Mouse (Mus musculus): ENCODE measurements around the gene Stt3a. TPM values are rescaled to one million over a fixed set of nuclear protein-coding genes. Genes with fewer than 3 reads are reported as not detected.

Gene Stt3a
- polyA plus RNA-seq (2015; fragmentation: Nextera tagmentation; extraction: Ambion mirVana): 184 and 224 TPM in 2 replicates

DNA sequence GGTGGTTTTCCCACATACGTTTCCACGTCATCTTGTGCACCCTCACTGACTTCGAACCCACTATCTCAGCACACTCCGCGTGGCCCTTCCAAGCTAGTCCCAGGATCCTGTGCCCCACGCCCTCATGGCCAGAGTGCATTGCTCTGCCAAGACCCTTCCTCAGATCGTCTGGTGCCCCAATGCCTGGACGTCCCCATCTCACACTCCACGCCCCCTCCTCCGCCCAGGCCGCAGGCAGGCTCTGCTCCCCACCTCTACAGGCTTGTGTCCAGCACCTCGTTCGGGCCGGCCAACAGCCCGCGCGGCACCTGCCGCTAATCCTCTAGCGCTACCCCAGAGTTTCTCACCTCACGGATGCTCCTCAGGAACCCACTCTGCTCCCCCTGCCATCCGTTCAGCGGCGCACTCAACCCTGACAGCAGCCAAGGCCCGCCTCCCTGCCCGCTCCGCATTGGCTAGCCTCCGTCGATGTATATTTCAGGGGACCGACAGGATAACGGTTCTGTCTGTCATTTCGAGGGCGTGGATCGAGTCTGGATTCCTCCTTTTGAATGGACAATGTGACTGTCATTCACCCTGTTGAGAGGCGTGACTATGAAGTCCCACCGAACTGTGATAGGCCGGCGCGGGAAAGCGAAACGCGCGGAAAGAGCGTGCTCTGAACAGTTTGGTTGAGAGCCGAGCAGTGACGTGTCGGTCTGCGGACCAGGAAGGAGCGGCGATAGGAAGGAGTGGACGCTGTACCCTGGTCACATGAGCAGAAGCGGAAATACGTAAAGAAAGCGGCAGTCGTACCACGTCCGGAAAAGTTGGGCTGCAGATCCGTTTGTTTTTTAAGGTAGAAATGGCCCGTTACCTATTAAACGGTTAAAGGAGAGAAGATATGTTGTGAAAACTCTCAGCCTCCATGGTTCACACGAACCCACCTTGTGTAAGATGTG, at the start of gene Stt3a:
Gene Stt3a (minus strand): TSS at position 477 of the 941 bp plus-strand sequence.
- Histone ChIP-seq H3K27me3 (ENCODE audit: insufficient read depth, low read length) (no peaks in the 10 kb centered on the region), H3K36me3 (ENCODE audit: insufficient read depth, low read length) (0 out of 2 replicates have a peak, but pooled peaks cover 6% of the 10 kb centered on the region), H3K4me2 (ENCODE audit: low read length) (peak within 1 kb of the TSS; percentile 87), H3K4me1 (replicated peaks; ENCODE audit: insufficient read depth, low read length) (peaks cover 6% of the 10 kb centered on the region; the same call in 1 of the 2 replicates), H3K27ac (peak within 1 kb of the TSS; percentile 97), H3K9ac (ENCODE audit: low read depth, low read length) (peak within 1 kb of the TSS; percentile 91), H3K9me3 (replicated peaks; ENCODE audit: low read length) (no peaks in the 10 kb centered on the region), H3K4me3 (replicated peaks; ENCODE audit: low read depth, low read length) (peak within 1 kb of the TSS; percentile 98)
- DNase-seq (ENCODE audit: low spot score) (peak; percentile 100), ATAC-seq (replicated peaks; ENCODE audit: low FRiP score, low read depth) (peak; percentile 100)
- WGBS: under 1% methylated on average over 58 of the region's 60 CpGs
- no peak for TF ChIP-seq CTCF (IDR thresholded peaks at IDR 0.05; ENCODE audit: low read depth)

DNA sequence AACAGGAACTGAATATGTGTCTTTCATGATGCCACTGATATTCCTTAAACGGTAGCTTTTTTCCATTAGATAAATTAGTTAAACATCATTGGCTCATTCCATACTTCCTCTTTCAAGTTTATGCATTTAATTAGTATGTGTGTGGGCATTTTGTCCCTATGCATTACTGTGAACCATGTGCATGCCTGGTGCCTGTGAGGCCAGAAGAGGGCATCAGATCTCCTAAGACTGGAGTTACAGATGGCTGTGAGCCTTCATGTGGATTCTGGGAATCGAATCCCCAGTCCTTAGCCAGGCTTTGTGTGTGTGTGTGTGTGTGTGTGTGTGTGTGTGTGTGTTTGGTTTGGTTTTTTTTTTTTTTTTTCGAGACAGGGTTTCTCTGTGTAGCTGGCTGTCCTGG, 47.0 kb upstream of the Stt3a start:
- H3K4me3 ChIP-seq (replicated peaks; ENCODE audit: low read depth, low read length): no peak overlapping the region
- DNase-seq (ENCODE audit: low spot score) (no peak), ATAC-seq (replicated peaks; ENCODE audit: low FRiP score, low read depth) (no peak)
- no peaks in the 10 kb centered on the region for H3K4me1 ChIP-seq (replicated peaks; ENCODE audit: insufficient read depth, low read length)
- H3K27me3 ChIP-seq (ENCODE audit: insufficient read depth, low read length): no peaks in the 10 kb centered on the region
- H3K9me3 ChIP-seq (replicated peaks; ENCODE audit: low read length): no peaks in the 10 kb centered on the region
- H3K36me3 ChIP-seq (ENCODE audit: insufficient read depth, low read length): no peaks in the 10 kb centered on the region
- TF ChIP-seq CTCF (IDR thresholded peaks at IDR 0.05; ENCODE audit: low read depth): peak; percentile 26; the same call in 1 of the 2 replicates
- no peak overlapping the region for H3K9ac ChIP-seq (ENCODE audit: low read depth, low read length)
- H3K4me2 ChIP-seq (ENCODE audit: low read length): no peak overlapping the region
- H3K27ac ChIP-seq: no peak overlapping the region
- WGBS: 81% methylated on average over 3 of the region's 3 CpGs

DNA sequence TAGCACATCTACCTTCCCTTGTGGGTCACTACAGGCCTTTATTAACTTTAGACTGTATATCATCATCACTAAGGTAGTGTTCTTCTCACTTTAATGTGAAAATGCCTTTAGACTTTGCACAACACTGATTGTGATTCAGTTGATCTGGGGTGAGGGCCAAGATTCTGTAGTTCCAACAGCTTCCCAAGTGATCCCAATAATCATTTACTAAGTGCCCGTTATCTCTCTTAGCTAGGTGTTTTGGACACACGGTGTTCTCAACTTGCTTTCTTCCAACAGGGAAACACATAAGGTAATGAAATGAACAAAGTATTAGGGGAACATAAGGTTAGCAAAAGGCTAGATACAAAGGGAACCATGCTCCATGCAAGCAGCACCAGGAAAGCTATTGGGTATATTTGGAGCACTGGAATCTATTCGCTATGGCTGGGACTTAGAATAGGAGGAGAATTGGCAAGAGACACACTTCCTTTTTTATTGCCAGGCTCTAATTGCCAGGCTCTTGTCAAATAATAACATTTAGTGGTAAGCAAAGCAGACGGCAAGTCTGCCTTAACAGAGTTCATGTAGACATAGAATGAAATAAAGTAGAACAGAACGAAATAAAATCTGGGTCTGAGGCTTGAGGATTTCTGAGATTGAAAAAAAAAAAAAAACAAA, 40.8 kb upstream of the Stt3a start:
- Histone ChIP-seq H3K36me3 (ENCODE audit: insufficient read depth, low read length) (no peaks in the 10 kb centered on the region), H3K4me3 (replicated peaks; ENCODE audit: low read depth, low read length) (no peak overlapping the region), H3K27ac (no peak overlapping the region), H3K4me2 (ENCODE audit: low read length) (no peak overlapping the region), H3K9ac (ENCODE audit: low read depth, low read length) (no peak overlapping the region), H3K27me3 (ENCODE audit: insufficient read depth, low read length) (no peaks in the 10 kb centered on the region), H3K9me3 (replicated peaks; ENCODE audit: low read length) (no peaks in the 10 kb centered on the region), H3K4me1 (replicated peaks; ENCODE audit: insufficient read depth, low read length) (0 out of 2 replicates have a peak, but pooled peaks cover 5% of the 10 kb centered on the region)
- 75% methylated on average over 5 of the region's 5 CpGs for WGBS
- ATAC-seq (replicated peaks; ENCODE audit: low FRiP score, low read depth): no peak
- TF ChIP-seq CTCF (IDR thresholded peaks at IDR 0.05; ENCODE audit: low read depth): no peak
- no peak for DNase-seq (ENCODE audit: low spot score)

DNA sequence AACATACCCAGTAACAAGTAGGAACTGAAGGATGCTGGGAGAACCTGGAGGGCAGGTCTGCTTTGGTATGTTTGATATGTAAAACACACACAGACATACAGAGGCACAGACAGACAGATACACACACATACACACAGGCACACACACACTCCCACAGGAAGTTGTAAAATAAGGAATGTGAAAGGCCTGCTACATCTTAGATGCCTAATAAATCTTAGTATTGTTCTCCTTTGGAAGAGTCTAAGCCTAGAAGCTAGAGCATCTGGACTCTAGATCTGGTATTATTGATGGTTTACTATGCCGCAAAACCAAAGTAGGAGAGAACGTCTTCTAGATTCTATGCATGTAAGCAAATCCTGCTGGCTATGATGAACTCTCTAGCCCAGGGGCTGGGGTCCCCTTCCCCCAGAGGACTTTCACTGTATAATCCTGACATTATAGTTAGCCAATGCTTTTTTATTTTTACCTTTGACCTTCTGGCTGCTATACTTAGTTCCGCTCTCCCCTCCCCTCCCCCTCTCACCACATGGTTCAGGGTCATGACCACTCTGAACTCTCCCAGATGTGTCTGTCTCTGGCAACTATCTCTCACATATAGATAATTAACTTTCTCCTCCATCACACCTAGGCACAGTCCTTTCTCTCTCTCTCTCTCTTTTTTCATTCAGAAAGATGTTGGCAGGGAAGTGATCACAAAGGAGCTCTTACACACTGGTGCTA, 37.9 kb upstream of the Stt3a start:
- no peak overlapping the region for H3K9ac ChIP-seq (ENCODE audit: low read depth, low read length)
- H3K9me3 ChIP-seq (replicated peaks; ENCODE audit: low read length): no peaks in the 10 kb centered on the region
- WGBS: 50% methylated on average over 3 of the region's 3 CpGs
- DNase-seq (ENCODE audit: low spot score) (peak; percentile 76), ATAC-seq (replicated peaks; ENCODE audit: low FRiP score, low read depth) (peak; percentile 59; the same call in 1 of the 2 replicates)
- H3K4me3 ChIP-seq (replicated peaks; ENCODE audit: low read depth, low read length): no peak overlapping the region
- TF ChIP-seq CTCF (IDR thresholded peaks at IDR 0.05; ENCODE audit: low read depth): no peak
- no peaks in the 10 kb centered on the region for H3K36me3 ChIP-seq (ENCODE audit: insufficient read depth, low read length)
- 0 out of 2 replicates have a peak, but pooled peaks cover 5% of the 10 kb centered on the region for H3K4me1 ChIP-seq (replicated peaks; ENCODE audit: insufficient read depth, low read length)
- no peaks in the 10 kb centered on the region for H3K27me3 ChIP-seq (ENCODE audit: insufficient read depth, low read length)
- no peak overlapping the region for H3K4me2 ChIP-seq (ENCODE audit: low read length)
- H3K27ac ChIP-seq: no peak overlapping the region

DNA sequence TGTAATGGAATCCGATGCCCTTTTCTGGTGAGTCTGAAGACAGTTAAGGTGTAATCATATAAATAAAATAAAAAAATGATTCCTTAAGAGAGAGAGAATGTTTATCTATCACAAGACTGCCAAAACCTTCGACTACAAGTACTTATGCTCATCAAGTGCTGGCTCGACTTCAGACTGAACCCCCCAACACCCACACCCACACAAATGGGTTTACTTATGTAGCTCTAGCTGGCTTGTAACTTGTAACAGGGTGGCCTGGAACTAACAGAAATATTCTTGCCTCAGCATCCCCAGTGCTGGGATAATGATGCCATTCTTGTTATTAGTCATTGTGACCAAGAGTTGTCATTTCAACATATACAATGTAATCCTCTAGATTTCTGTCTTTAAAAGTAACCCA, 36.4 kb upstream of the Stt3a start:
- Histone ChIP-seq H3K4me3 (replicated peaks; ENCODE audit: low read depth, low read length) (no peak overlapping the region), H3K9me3 (replicated peaks; ENCODE audit: low read length) (no peaks in the 10 kb centered on the region), H3K4me2 (ENCODE audit: low read length) (no peak overlapping the region), H3K9ac (ENCODE audit: low read depth, low read length) (no peak overlapping the region), H3K27me3 (ENCODE audit: insufficient read depth, low read length) (no peaks in the 10 kb centered on the region), H3K36me3 (ENCODE audit: insufficient read depth, low read length) (no peaks in the 10 kb centered on the region), H3K4me1 (replicated peaks; ENCODE audit: insufficient read depth, low read length) (0 out of 2 replicates have a peak, but pooled peaks cover 5% of the 10 kb centered on the region), H3K27ac (no peak overlapping the region)
- WGBS: 81% methylated on average over 3 of the region's 3 CpGs
- no peak for TF ChIP-seq CTCF (IDR thresholded peaks at IDR 0.05; ENCODE audit: low read depth)
- no peak for ATAC-seq (replicated peaks; ENCODE audit: low FRiP score, low read depth)
- DNase-seq (ENCODE audit: low spot score): no peak

DNA sequence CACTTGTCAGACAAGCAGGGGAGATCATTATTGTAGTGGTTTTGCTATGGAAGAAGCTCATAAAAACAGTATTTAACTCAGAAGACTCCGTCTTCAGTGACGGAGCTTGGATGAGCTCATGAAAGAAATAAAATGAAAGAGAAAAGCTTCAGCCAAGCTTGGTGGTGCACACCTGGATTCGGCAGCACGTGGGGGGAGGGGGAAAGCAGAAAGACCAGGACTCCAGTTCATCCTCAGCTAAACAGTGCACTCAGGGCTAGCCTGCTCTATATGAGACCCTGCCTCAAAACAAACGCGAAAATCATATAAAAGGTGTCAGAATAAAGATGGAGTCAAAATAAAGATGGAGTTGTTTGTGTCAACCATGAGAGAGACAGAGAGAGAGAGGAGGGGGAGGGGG, 35.9 kb upstream of the Stt3a start:
- H3K27me3 ChIP-seq (ENCODE audit: insufficient read depth, low read length): no peaks in the 10 kb centered on the region
- H3K9ac ChIP-seq (ENCODE audit: low read depth, low read length): no peak overlapping the region
- DNase-seq (ENCODE audit: low spot score) (no peak), ATAC-seq (replicated peaks; ENCODE audit: low FRiP score, low read depth) (no peak)
- 75% methylated on average over 6 of the region's 6 CpGs for WGBS
- H3K4me3 ChIP-seq (replicated peaks; ENCODE audit: low read depth, low read length): no peak overlapping the region
- H3K9me3 ChIP-seq (replicated peaks; ENCODE audit: low read length): no peaks in the 10 kb centered on the region
- H3K27ac ChIP-seq: no peak overlapping the region
- H3K36me3 ChIP-seq (ENCODE audit: insufficient read depth, low read length): no peaks in the 10 kb centered on the region
- H3K4me1 ChIP-seq (replicated peaks; ENCODE audit: insufficient read depth, low read length): 0 out of 2 replicates have a peak, but pooled peaks cover 5% of the 10 kb centered on the region
- H3K4me2 ChIP-seq (ENCODE audit: low read length): no peak overlapping the region
- no peak for TF ChIP-seq CTCF (IDR thresholded peaks at IDR 0.05; ENCODE audit: low read depth)
